Mouse (Mus musculus) MEL (cell line): ENCODE measurements around the gene Nr6a1. TPM values are rescaled to one million over a fixed set of nuclear protein-coding genes. Genes with fewer than 3 reads are reported as not detected.

Experiments used
- DNase-seq: peaks from one replicate; pipeline ENCODE4 v3.0.0; 2011; ENCODE audit warnings: low read depth, low spot score
- H3K27ac ChIP-seq: 2 replicates; pipeline ENCODE4 v1.5.1; 2012; ENCODE audit warnings: low read depth, mild to moderate bottlenecking, control low read depth, low read length, moderate library complexity; ENCODE audit not compliant: control insufficient read depth
- H3K27me3 ChIP-seq, 2 experiments: fragments of 150-350 bp in 1 of 2; sonication (generic) in 1 of 2; 2 replicates each; pipeline ENCODE4 v1.6.1; 2012; ENCODE audit warnings: low read length in 2 of 2, mild to moderate bottlenecking in 2 of 2, improper control_type of control experiment in 1 of 2, moderate library complexity in 1 of 2; ENCODE audit not compliant: insufficient read depth in 2 of 2, control insufficient read depth in 1 of 2
- H3K36me3 ChIP-seq, 2 experiments: 2 replicates each; pipeline ENCODE4 v1.6.1; 2012 to 2014; ENCODE audit warnings: low read length in 2 of 2, improper control_type of control experiment in 1 of 2, inconsistent platforms in 1 of 2, mild to moderate bottlenecking in 1 of 2; ENCODE audit not compliant: insufficient read depth in 2 of 2, control insufficient read depth in 1 of 2
- H3K4me1 ChIP-seq, 2 experiments: fragments of 150-350 bp in 1 of 2; sonication (generic) in 1 of 2; 2 replicates each; pipeline ENCODE4 v1.6.1; 2012; ENCODE audit warnings: low read length in 2 of 2, improper control_type of control experiment in 1 of 2, mild to moderate bottlenecking in 1 of 2; ENCODE audit not compliant: insufficient read depth in 2 of 2, control insufficient read depth in 1 of 2
- H3K4me3 ChIP-seq, 2 experiments: fragments of 150-350 bp in 1 of 2; sonication (generic) in 1 of 2; 2 replicates each; pipeline ENCODE4 v1.5.1; 2012; ENCODE audit warnings: low read depth in 2 of 2, low read length in 2 of 2, mild to moderate bottlenecking in 2 of 2, moderate library complexity in 2 of 2, control low read depth in 1 of 2, improper control_type of control experiment in 1 of 2; ENCODE audit not compliant: control insufficient read depth in 1 of 2, insufficient read depth in 1 of 2
- H3K79me2 ChIP-seq: 2 replicates; pipeline ENCODE4 v1.6.1; 2012; ENCODE audit warnings: mild to moderate bottlenecking, low read length, moderate library complexity; ENCODE audit not compliant: control insufficient read depth, poor library complexity, insufficient read depth
- H3K9ac ChIP-seq: 2 replicates; pipeline ENCODE4 v1.6.1; 2012; ENCODE audit warnings: low read depth, mild to moderate bottlenecking, control low read depth, low read length, moderate library complexity; ENCODE audit not compliant: control insufficient read depth, poor library complexity, severe bottlenecking
- H3K9me3 ChIP-seq: fragments of 150-350 bp; sonication (generic); replicated peaks from 2 replicates; pipeline ENCODE4 v1.6.1; 2012; ENCODE audit warnings: mild to moderate bottlenecking, low read length, improper control_type of control experiment, moderate library complexity; ENCODE audit not compliant: insufficient read depth
- CHD2 ChIP-seq: IDR thresholded peaks from 2 replicates; pipeline ENCODE4 v1.6.1; 2011; ENCODE audit warnings: low read length, improper control_type of control experiment
- E2F4 ChIP-seq: IDR thresholded peaks from 2 replicates; pipeline ENCODE4 v1.6.1; 2011; ENCODE audit warnings: low read depth, low read length, improper control_type of control experiment, borderline replicate concordance
- EP300 ChIP-seq, 2 experiments: IDR thresholded peaks; 2 replicates each; pipeline ENCODE4 v1.6.1; 2011; ENCODE audit warnings: improper control_type of control experiment in 2 of 2, low read length in 2 of 2, low read depth in 1 of 2, mild to moderate bottlenecking in 1 of 2
- ETS1 ChIP-seq: IDR thresholded peaks from 2 replicates; pipeline ENCODE4 v1.6.1; 2012; ENCODE audit warnings: low read depth, mild to moderate bottlenecking, inconsistent platforms, low read length, improper control_type of control experiment, moderate library complexity
- GABPA ChIP-seq: IDR thresholded peaks from 2 replicates; pipeline ENCODE4 v1.6.1; 2012; ENCODE audit warnings: low read depth, mild to moderate bottlenecking, inconsistent platforms, low read length, improper control_type of control experiment, moderate library complexity
- GATA1 ChIP-seq: IDR thresholded peaks from 2 replicates; pipeline ENCODE4 v1.6.1; 2011; ENCODE audit warnings: low read depth, low read length, improper control_type of control experiment
- HCFC1 ChIP-seq: IDR thresholded peaks from 2 replicates; pipeline ENCODE4 v1.6.1; 2012; ENCODE audit warnings: low read depth, mild to moderate bottlenecking, inconsistent platforms, low read length, improper control_type of control experiment, moderate library complexity
- MAFK ChIP-seq: IDR thresholded peaks from 2 replicates; pipeline ENCODE4 v1.6.1; 2011; ENCODE audit warnings: low read depth, mild to moderate bottlenecking, low read length, improper control_type of control experiment, borderline replicate concordance
- MAX ChIP-seq: IDR thresholded peaks from 2 replicates; pipeline ENCODE4 v1.6.1; 2011; ENCODE audit warnings: low read length, improper control_type of control experiment
- MAZ ChIP-seq: IDR thresholded peaks from 2 replicates; pipeline ENCODE4 v1.6.1; 2012; ENCODE audit warnings: low read depth, mild to moderate bottlenecking, inconsistent platforms, low read length, improper control_type of control experiment
- MEF2A ChIP-seq: IDR thresholded peaks from 2 replicates; pipeline ENCODE4 v1.6.1; 2014; ENCODE audit warnings: low read depth, mild to moderate bottlenecking, inconsistent platforms, low read length, improper control_type of control experiment; ENCODE audit not compliant: poor library complexity, insufficient replicate concordance, severe bottlenecking; ENCODE audit errors: extremely low read depth
- MXI1 ChIP-seq: IDR thresholded peaks from 2 replicates; pipeline ENCODE4 v1.6.1; 2011; ENCODE audit warnings: mild to moderate bottlenecking, low read depth, low read length, improper control_type of control experiment
- MYB ChIP-seq: IDR thresholded peaks from 2 replicates; pipeline ENCODE4 v1.6.1; 2011; ENCODE audit warnings: mild to moderate bottlenecking, low read depth, low read length, improper control_type of control experiment
- NELFE ChIP-seq: IDR thresholded peaks from 2 replicates; pipeline ENCODE4 v1.6.1; 2011; ENCODE audit warnings: low read depth, low read length, improper control_type of control experiment
- NRF1 ChIP-seq: IDR thresholded peaks from 2 replicates; pipeline ENCODE4 v1.6.1; 2014; ENCODE audit warnings: low read depth, mild to moderate bottlenecking, inconsistent platforms, low read length, improper control_type of control experiment, moderate library complexity; ENCODE audit not compliant: poor library complexity, insufficient read depth, severe bottlenecking
- POLR2A ChIP-seq, 2 experiments: IDR thresholded peaks; 2 replicates each; pipeline ENCODE4 v1.6.1; 2011 to 2012; ENCODE audit warnings: low read length in 2 of 2, mild to moderate bottlenecking in 2 of 2, control low read depth in 1 of 2, improper control_type of control experiment in 1 of 2, low read depth in 1 of 2, moderate library complexity in 1 of 2; ENCODE audit not compliant: control insufficient read depth in 1 of 2, insufficient read depth in 1 of 2, poor library complexity in 1 of 2
- POLR2AphosphoS2 ChIP-seq: IDR thresholded peaks from 2 replicates; pipeline ENCODE4 v1.6.1; 2011; ENCODE audit warnings: low read length, improper control_type of control experiment
- POLR2AphosphoS5 ChIP-seq: IDR thresholded peaks from 2 replicates; pipeline ENCODE4 v1.6.1; 2012; ENCODE audit warnings: low read depth, borderline replicate concordance, mild to moderate bottlenecking, inconsistent platforms, low read length, moderate library complexity, mixed read lengths
- RAD21 ChIP-seq: IDR thresholded peaks from 2 replicates; pipeline ENCODE4 v1.6.1; 2011; ENCODE audit warnings: mild to moderate bottlenecking, low read depth, low read length, improper control_type of control experiment
- RCOR1 ChIP-seq: IDR thresholded peaks from 2 replicates; pipeline ENCODE4 v1.6.1; 2012; ENCODE audit warnings: low read depth, mild to moderate bottlenecking, inconsistent platforms, low read length, improper control_type of control experiment
- SIN3A ChIP-seq: IDR thresholded peaks from 2 replicates; pipeline ENCODE4 v1.6.1; 2012; ENCODE audit warnings: low read length, improper control_type of control experiment, inconsistent platforms
- SMC3 ChIP-seq: IDR thresholded peaks from 2 replicates; pipeline ENCODE4 v1.6.1; 2011; ENCODE audit warnings: low read depth, low read length, improper control_type of control experiment
- TAL1 ChIP-seq: IDR thresholded peaks from 2 replicates; pipeline ENCODE4 v1.6.1; 2012; ENCODE audit warnings: mild to moderate bottlenecking, inconsistent platforms, low read length, moderate library complexity, mixed read lengths
- TBP ChIP-seq: IDR thresholded peaks from 2 replicates; pipeline ENCODE4 v1.8.0; 2011; ENCODE audit warnings: low read depth, low read length, improper control_type of control experiment
- TCF12 ChIP-seq: IDR thresholded peaks from 2 replicates; pipeline ENCODE4 v1.6.1; 2014; ENCODE audit warnings: low read depth, mild to moderate bottlenecking, inconsistent platforms, low read length, improper control_type of control experiment, moderate library complexity
- USF1 ChIP-seq: IDR thresholded peaks from 2 replicates; pipeline ENCODE4 v1.6.1; 2014; ENCODE audit warnings: low read depth, mild to moderate bottlenecking, inconsistent platforms, low read length, improper control_type of control experiment, moderate library complexity
- USF2 ChIP-seq, 2 experiments: IDR thresholded peaks; 2 replicates each; pipeline ENCODE4 v1.6.1; 2011 to 2012; ENCODE audit warnings: improper control_type of control experiment in 2 of 2, low read length in 2 of 2, borderline replicate concordance in 1 of 2, inconsistent platforms in 1 of 2, low read depth in 1 of 2, mild to moderate bottlenecking in 1 of 2; ENCODE audit not compliant: insufficient read depth in 1 of 2
- ZC3H11A ChIP-seq: IDR thresholded peaks from 2 replicates; pipeline ENCODE4 v1.6.1; 2012; ENCODE audit warnings: low read depth, mild to moderate bottlenecking, inconsistent platforms, low read length, improper control_type of control experiment
- ZMIZ1 ChIP-seq: IDR thresholded peaks from 2 replicates; pipeline ENCODE4 v1.6.1; 2012; ENCODE audit warnings: low read depth, mild to moderate bottlenecking, inconsistent platforms, low read length, improper control_type of control experiment, moderate library complexity
- ZNF384 ChIP-seq: IDR thresholded peaks from 2 replicates; pipeline ENCODE4 v1.6.1; 2012; ENCODE audit warnings: low read depth, mild to moderate bottlenecking, inconsistent platforms, low read length, improper control_type of control experiment
- polyA plus RNA-seq, 2 experiments: library from polyadenylated mRNA; stranded (reverse) in 1 of 2; unstranded in 1 of 2; fragments of >175 nt in 1 of 2; fragments of >200 nt in 1 of 2; gene quantifications; 2 replicates each; pipeline versions ENCODE4 v1.2.1 to v1.2.4; 2012; ENCODE audit warnings: low replicate concordance in 2 of 2, low read depth in 1 of 2; ENCODE audit not compliant: insufficient read length in 2 of 2, insufficient read depth in 1 of 2, missing spikeins in 1 of 2
- total RNA-seq: library from RNA; depleted of rRNA; stranded (reverse); fragments of 300-350 nt; gene quantifications from 2 replicates; pipeline ENCODE4 v1.2.3, GENCODE M21; 2012

The Nr6a1 gene
- total and polyA plus RNA-seq, 3 experiments = 5.0 to 22.8 (median 10.2) TPM

GRCm38 (mm10) chr2:38970057-38970456 is 42.6 kb upstream of the Nr6a1 start (continued):
- peak; percentile 28; the same call in 1 of the 2 replicates for TF ChIP-seq E2F4
- TF ChIP-seq TBP = no peak
- TF ChIP-seq NELFE = 0 out of 2 replicates have a peak, but pooled peaks have one; percentile 22

GRCm38 (mm10) chr2:38969650-38970049 is 42.2 kb upstream of the Nr6a1 start:
- peaks cover 4 to 24% of the 10 kb centered on the region in 2 experiments for H3K4me1 ChIP-seq
- no peak for DNase-seq
- H3K27me3 ChIP-seq = no peaks in the 10 kb centered on the region
- H3K36me3 ChIP-seq = peaks cover 0 to 16% of the 10 kb centered on the region in 2 experiments; a peak in 2 of 4 replicates
- H3K79me2 ChIP-seq = no peaks in the 10 kb centered on the region
- peak overlapping the region; percentile 31 for H3K27ac ChIP-seq
- no peak overlapping the region for H3K4me3 ChIP-seq
- no peak overlapping the region for H3K9ac ChIP-seq
- TF ChIP-seq CHD2 (no peak), MAX (no peak), USF2 (IDR thresholded peaks at IDR 0.05; ENCODE audit: borderline replicate concordance in 1 of 2, insufficient read depth in 1 of 2, low read depth in 1 of 2, low read length in 2 of 2) (no peak), MAZ (no peak), USF1 (no peak), TBP (no peak), E2F4 (no peak), ETS1 (no peak), MXI1 (no peak), RAD21 (no peak), POLR2A (IDR thresholded peaks at IDR 0.05; ENCODE audit: control insufficient read depth in 1 of 2, insufficient read depth in 1 of 2, low read depth in 1 of 2, low read length in 2 of 2, poor library complexity in 1 of 2) (no peak), RCOR1 (no peak), MYB (no peak), TCF12 (no peak), NRF1 (no peak), POLR2AphosphoS2 (no peak), SIN3A (no peak), ZMIZ1 (no peak), TAL1 (no peak), GATA1 (no peak)
- H3K9me3 ChIP-seq = no peaks in the 10 kb centered on the region

- H3K9ac ChIP-seq = no peak overlapping the region
- H3K4me3 ChIP-seq = no peak overlapping the region
- no peaks in the 10 kb centered on the region for H3K4me1 ChIP-seq
- no peaks in the 10 kb centered on the region for H3K9me3 ChIP-seq
- DNase-seq = no peak
- H3K79me2 ChIP-seq = no peaks in the 10 kb centered on the region
- H3K36me3 ChIP-seq = no peaks in the 10 kb centered on the region
- TF ChIP-seq NRF1 (no peak), USF1 (no peak), POLR2A (IDR thresholded peaks at IDR 0.05; ENCODE audit: control insufficient read depth in 1 of 2, insufficient read depth in 1 of 2, low read depth in 1 of 2, low read length in 2 of 2, poor library complexity in 1 of 2) (no peak), HCFC1 (no peak), POLR2AphosphoS5 (no peak), MEF2A (no peak), SMC3 (no peak), NELFE (no peak), GATA1 (no peak), TAL1 (no peak), TBP (no peak), GABPA (no peak), EP300 (IDR thresholded peaks at IDR 0.05; ENCODE audit: low read depth in 1 of 2, low read length in 2 of 2) (no peak), USF2 (IDR thresholded peaks at IDR 0.05; ENCODE audit: borderline replicate concordance in 1 of 2, insufficient read depth in 1 of 2, low read depth in 1 of 2, low read length in 2 of 2) (no peak), MAFK (no peak), CHD2 (no peak), ZNF384 (no peak), ZC3H11A (no peak), POLR2AphosphoS2 (no peak), TCF12 (no peak)
- no peak overlapping the region for H3K27ac ChIP-seq
- no peaks in the 10 kb centered on the region for H3K27me3 ChIP-seq
Observed at GRCm38 (mm10) chr2:38964198-38964597, 36.7 kb upstream of the Nr6a1 start.
